Mouse (Mus musculus): ENCODE results near the gene Itpr1. TPM values are rescaled to one million over a fixed set of nuclear protein-coding genes. Genes with fewer than 3 reads are reported as not detected.
A peak's percentile ranks its signal among the peaks of the same experiment; 100 is the strongest.

The Itpr1 gene
- polyA plus RNA-seq, 1 experiment from 2014 or later, result 16.6 TPM

DNA sequence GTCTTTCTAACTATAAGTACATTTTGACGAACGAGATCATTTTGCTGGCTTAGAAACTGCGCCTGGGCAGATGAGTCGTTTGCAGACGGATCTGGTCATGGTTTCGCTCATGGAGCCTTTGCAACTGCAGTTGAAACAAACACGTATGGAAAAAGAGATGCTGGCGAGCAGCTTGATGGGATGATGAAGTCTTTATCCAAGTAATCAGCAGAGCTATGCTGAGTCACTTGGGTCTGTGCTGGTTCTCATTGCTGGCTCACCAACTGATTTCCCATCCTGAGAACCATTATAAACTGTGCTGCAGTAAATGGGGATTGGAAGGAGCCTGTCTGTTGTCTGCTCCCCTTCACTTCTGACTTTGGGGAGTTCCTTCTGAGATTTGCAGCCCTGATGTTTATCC is 31.7 kb downstream of the Itpr1 start:
- WGBS, result 76% methylated on average over 8 of the region's 8 CpGs
- Histone ChIP-seq H3K4me2 (ENCODE audit: low read length) (no peak overlapping the region), H3K36me3 (ENCODE audit: control insufficient read depth, insufficient read depth, low read length) (peaks cover 20% of the 10 kb centered on the region), H3K4me1 (ENCODE audit: control insufficient read depth in 2 of 2, insufficient read depth in 2 of 2, low read length in 2 of 2) (peaks cover 8 to 35% of the 10 kb centered on the region in 2 experiments), H3K9me3 (ENCODE audit: control insufficient read depth, low read length) (no peaks in the 10 kb centered on the region), H3K27me3 (ENCODE audit: control insufficient read depth, insufficient read depth, low read length) (no peaks in the 10 kb centered on the region), H3K9ac (ENCODE audit: low read length) (no peak overlapping the region), H3K4me3 (ENCODE audit: control insufficient read depth in 1 of 2, insufficient read depth in 1 of 2, low read depth in 1 of 2, low read length in 2 of 2) (no peak overlapping the region), H3K27ac (replicated peaks in 1 of 2; ENCODE audit: control insufficient read depth in 1 of 2, insufficient read depth in 1 of 2, low read depth in 2 of 2, low read length in 2 of 2) (no peak overlapping the region)
- no peak for ATAC-seq (ENCODE audit: insufficient number of reproducible peaks, insufficient read depth, low FRiP score, low read depth)

DNA sequence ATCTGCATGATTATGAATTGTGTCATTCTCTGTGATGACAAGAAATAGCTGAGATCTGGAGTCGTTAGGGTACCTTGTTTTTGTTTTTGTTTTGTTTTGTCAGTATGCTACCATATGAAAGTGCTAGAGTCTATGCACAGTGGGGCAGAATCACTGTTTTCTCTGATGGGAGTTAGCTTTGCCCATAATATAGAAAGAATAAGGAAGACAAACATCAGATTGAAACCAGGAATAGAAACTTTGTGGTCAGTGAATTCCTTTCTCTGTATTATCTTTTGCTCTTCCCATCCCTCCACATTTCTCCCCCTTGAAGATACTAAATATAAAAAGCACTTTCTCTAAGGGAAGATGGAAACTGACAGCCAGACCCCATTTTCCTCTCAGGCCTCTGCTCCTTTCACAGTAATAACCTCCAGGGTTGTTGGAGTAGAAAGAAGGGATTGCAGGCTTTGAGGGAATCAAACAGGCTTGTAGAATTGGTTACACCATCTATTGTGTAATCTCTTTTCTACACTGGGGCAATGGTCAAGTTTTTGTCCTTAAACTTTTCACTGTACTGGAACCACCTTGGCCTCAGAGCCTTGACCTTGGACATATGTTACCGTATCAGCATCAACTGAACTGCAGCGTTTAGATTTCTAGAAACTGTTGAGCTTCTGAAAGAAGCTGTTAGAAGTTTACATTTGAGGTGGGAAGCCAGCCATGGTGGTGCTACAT is 33.6 kb downstream of the Itpr1 start:
- WGBS, result 73% methylated on average over 3 of the region's 3 CpGs

DNA sequence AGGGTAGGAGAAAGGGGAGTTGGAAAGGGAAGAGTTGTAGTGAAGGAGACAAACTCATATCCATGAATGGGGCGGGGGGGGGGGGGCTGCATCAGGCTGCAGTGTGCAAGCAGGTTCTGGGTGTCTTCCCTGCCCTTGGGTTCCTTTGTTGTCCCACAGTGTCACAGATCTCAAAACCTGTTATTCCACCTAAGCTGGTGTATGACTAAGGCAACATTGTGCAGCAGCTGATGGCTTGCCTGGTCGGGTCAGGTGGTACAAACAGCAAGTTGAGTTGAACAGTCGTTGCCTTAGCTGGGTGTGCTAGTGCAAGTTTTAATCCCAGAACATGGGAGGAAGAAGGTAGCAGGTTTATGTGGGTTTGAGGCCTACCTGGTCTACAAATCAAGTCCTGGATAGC is 34.3 kb downstream of the Itpr1 start:
- Histone ChIP-seq H3K36me3 (ENCODE audit: control insufficient read depth, insufficient read depth, low read length) (peaks cover 5% of the 10 kb centered on the region), H3K4me2 (ENCODE audit: low read length) (no peak overlapping the region), H3K27me3 (ENCODE audit: control insufficient read depth, insufficient read depth, low read length) (no peaks in the 10 kb centered on the region), H3K9ac (ENCODE audit: low read length) (no peak overlapping the region), H3K4me1 (ENCODE audit: control insufficient read depth in 2 of 2, insufficient read depth in 2 of 2, low read length in 2 of 2) (peaks cover 8 to 42% of the 10 kb centered on the region in 2 experiments), H3K27ac (replicated peaks in 1 of 2; ENCODE audit: control insufficient read depth in 1 of 2, insufficient read depth in 1 of 2, low read depth in 2 of 2, low read length in 2 of 2) (no peak overlapping the region), H3K9me3 (ENCODE audit: control insufficient read depth, low read length) (no peaks in the 10 kb centered on the region), H3K4me3 (ENCODE audit: control insufficient read depth in 1 of 2, insufficient read depth in 1 of 2, low read depth in 1 of 2, low read length in 2 of 2) (no peak overlapping the region)
- no peak for ATAC-seq (ENCODE audit: insufficient number of reproducible peaks, insufficient read depth, low FRiP score, low read depth)
- 75% methylated on average over 3 of the region's 3 CpGs for WGBS

More for the DNA sequence above, 33.6 kb downstream of the Itpr1 start:
- Histone ChIP-seq H3K9ac (ENCODE audit: low read length) (no peak overlapping the region), H3K36me3 (ENCODE audit: control insufficient read depth, insufficient read depth, low read length) (peaks cover 11% of the 10 kb centered on the region), H3K4me1 (ENCODE audit: control insufficient read depth in 2 of 2, insufficient read depth in 2 of 2, low read length in 2 of 2) (peaks cover 8 to 40% of the 10 kb centered on the region in 2 experiments), H3K9me3 (ENCODE audit: control insufficient read depth, low read length) (no peaks in the 10 kb centered on the region), H3K4me3 (ENCODE audit: control insufficient read depth in 1 of 2, insufficient read depth in 1 of 2, low read depth in 1 of 2, low read length in 2 of 2) (no peak overlapping the region), H3K27me3 (ENCODE audit: control insufficient read depth, insufficient read depth, low read length) (no peaks in the 10 kb centered on the region), H3K27ac (replicated peaks in 1 of 2; ENCODE audit: control insufficient read depth in 1 of 2, insufficient read depth in 1 of 2, low read depth in 2 of 2, low read length in 2 of 2) (no peak overlapping the region), H3K4me2 (ENCODE audit: low read length) (no peak overlapping the region)
- ATAC-seq (ENCODE audit: insufficient number of reproducible peaks, insufficient read depth, low FRiP score, low read depth), result no peak

DNA sequence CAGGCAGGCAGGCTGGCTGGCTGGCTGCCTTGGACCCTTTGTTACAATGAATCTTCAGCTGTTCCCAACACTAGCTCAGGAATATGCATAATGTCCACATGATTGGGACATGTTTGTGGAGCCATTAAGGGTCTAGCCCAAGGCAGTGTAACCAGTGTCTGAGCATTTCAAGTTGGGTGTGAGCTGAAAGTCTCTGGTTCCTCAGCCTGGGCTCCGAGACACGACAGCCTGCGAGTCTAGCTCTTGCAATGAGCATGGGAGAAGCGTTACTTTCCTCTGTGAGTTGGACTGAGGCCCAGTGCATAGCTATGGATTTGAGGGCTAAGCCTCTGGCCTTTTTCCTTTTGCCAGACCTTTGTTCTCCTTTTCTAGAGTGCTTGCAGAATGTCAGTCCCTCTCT is 35.6 kb downstream of the Itpr1 start:
- Histone ChIP-seq H3K9ac (ENCODE audit: low read length) (peak overlapping the region; percentile 28; the same call in 1 of the 2 replicates), H3K27me3 (ENCODE audit: control insufficient read depth, insufficient read depth, low read length) (no peaks in the 10 kb centered on the region), H3K9me3 (ENCODE audit: control insufficient read depth, low read length) (no peaks in the 10 kb centered on the region), H3K4me1 (ENCODE audit: control insufficient read depth in 2 of 2, insufficient read depth in 2 of 2, low read length in 2 of 2) (peaks cover 8 to 47% of the 10 kb centered on the region in 2 experiments), H3K27ac (replicated peaks in 1 of 2; ENCODE audit: control insufficient read depth in 1 of 2, insufficient read depth in 1 of 2, low read depth in 2 of 2, low read length in 2 of 2) (peak overlapping the region; percentile 68 to 71), H3K4me3 (ENCODE audit: control insufficient read depth in 1 of 2, insufficient read depth in 1 of 2, low read depth in 1 of 2, low read length in 2 of 2) (no peak overlapping the region), H3K36me3 (ENCODE audit: control insufficient read depth, insufficient read depth, low read length) (no peaks in the 10 kb centered on the region), H3K4me2 (ENCODE audit: low read length) (no peak overlapping the region; the same call in 1 of the 2 replicates)
- 19% methylated on average over 4 of the region's 4 CpGs for WGBS
- ATAC-seq (ENCODE audit: insufficient number of reproducible peaks, insufficient read depth, low FRiP score, low read depth), result no peak

DNA sequence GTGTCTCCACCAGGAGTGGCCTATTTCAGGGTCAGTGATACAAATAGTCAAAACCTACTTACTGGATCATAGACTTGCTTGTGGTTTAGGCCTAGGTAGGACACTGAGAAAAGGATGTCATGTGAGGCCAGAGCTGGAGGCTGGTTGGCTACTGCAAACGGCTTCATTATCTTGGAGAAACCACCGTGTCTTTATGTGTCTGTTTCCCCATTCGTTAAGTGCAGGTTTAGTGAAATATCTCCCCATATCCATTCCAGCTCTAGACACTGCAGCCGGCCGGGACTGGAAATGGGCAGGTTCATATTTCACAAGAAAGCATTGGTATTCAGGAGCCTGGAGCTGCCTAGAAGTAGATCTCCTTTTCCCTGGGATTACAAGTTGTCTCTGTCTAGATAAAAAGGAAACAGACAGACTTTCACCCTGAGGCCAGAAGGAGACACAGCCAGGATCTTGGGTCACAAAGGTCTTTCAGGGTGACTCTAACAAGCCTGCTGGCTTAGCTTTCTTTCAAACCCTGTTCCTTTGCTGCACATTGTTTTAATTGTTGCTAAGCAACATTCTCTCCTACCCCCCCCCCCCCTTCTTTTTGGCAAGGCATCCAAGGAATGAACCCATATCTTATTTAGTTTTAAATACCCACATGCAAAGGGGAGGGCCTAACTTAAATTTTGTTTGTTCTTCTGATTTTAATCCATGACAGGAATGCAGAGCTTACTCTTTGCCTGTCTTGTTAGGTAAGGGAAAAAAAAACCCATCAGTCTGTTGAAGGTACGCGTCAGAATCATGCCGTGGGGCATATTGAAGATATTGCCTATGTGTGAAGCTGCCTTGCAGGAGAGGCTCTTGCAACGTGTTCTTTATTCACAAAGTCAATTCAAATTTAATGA is 36.4 kb downstream of the Itpr1 start:
- Histone ChIP-seq H3K27ac (replicated peaks in 1 of 2; ENCODE audit: control insufficient read depth in 1 of 2, insufficient read depth in 1 of 2, low read depth in 2 of 2, low read length in 2 of 2) (peak overlapping the region; percentile 68 to 71), H3K4me1 (ENCODE audit: control insufficient read depth in 2 of 2, insufficient read depth in 2 of 2, low read length in 2 of 2) (peaks cover 12 to 51% of the 10 kb centered on the region in 2 experiments), H3K9me3 (ENCODE audit: control insufficient read depth, low read length) (no peaks in the 10 kb centered on the region), H3K4me3 (ENCODE audit: control insufficient read depth in 1 of 2, insufficient read depth in 1 of 2, low read depth in 1 of 2, low read length in 2 of 2) (no peak overlapping the region), H3K9ac (ENCODE audit: low read length) (no peak overlapping the region), H3K27me3 (ENCODE audit: control insufficient read depth, insufficient read depth, low read length) (no peaks in the 10 kb centered on the region), H3K36me3 (ENCODE audit: control insufficient read depth, insufficient read depth, low read length) (no peaks in the 10 kb centered on the region), H3K4me2 (ENCODE audit: low read length) (no peak overlapping the region; the same call in 1 of the 2 replicates)
- ATAC-seq (ENCODE audit: insufficient number of reproducible peaks, insufficient read depth, low FRiP score, low read depth), result no peak
- WGBS, result 36% methylated on average over 9 of the region's 9 CpGs

DNA sequence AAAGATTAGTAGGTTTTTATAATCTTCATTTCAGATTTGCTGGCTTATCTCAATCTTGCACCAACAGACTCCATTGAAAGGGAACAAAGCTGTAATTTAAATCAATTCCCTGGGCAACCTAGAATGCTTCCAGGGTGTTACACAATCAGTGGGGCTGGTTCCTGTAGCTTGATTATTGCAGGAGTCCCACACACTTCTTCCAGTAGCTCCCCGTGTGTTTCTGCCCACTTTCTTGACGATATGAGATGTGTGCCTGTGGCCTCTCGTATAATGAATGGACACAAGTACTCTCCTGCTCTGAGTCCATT is 37.0 kb downstream of the Itpr1 start:
- Histone ChIP-seq H3K36me3 (ENCODE audit: control insufficient read depth, insufficient read depth, low read length) (no peaks in the 10 kb centered on the region), H3K4me1 (ENCODE audit: control insufficient read depth in 2 of 2, insufficient read depth in 2 of 2, low read length in 2 of 2) (peaks cover 16 to 57% of the 10 kb centered on the region in 2 experiments), H3K27me3 (ENCODE audit: control insufficient read depth, insufficient read depth, low read length) (no peaks in the 10 kb centered on the region), H3K9me3 (ENCODE audit: control insufficient read depth, low read length) (no peaks in the 10 kb centered on the region), H3K4me2 (ENCODE audit: low read length) (no peak overlapping the region), H3K9ac (ENCODE audit: low read length) (no peak overlapping the region), H3K27ac (replicated peaks in 1 of 2; ENCODE audit: control insufficient read depth in 1 of 2, insufficient read depth in 1 of 2, low read depth in 2 of 2, low read length in 2 of 2) (no peak overlapping the region; a peak in 2 of 4 replicates), H3K4me3 (ENCODE audit: control insufficient read depth in 1 of 2, insufficient read depth in 1 of 2, low read depth in 1 of 2, low read length in 2 of 2) (no peak overlapping the region)
- no peak for ATAC-seq (ENCODE audit: insufficient number of reproducible peaks, insufficient read depth, low FRiP score, low read depth)
- 68% methylated on average over 3 of the region's 3 CpGs for WGBS

DNA sequence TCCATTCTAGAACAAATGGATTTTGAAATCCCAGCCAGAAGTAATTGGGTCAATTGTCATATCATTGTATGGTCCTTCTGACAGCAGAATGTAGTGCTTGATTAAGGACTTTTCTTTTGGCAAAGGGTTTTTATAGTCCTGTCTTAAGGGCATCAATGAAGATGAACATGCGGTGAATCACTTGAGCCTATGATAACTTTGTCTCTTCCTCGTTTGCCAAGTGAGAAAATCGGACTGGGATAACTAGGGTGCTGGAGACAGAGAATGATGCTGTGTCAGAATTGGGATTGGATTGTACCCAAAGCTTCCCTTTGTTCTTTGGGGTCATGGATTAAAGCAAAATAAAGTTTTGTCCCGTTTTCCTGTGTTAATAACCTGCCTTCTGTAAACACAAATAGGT is 37.5 kb downstream of the Itpr1 start:
- Histone ChIP-seq H3K4me3 (ENCODE audit: control insufficient read depth in 1 of 2, insufficient read depth in 1 of 2, low read depth in 1 of 2, low read length in 2 of 2) (no peak overlapping the region), H3K36me3 (ENCODE audit: control insufficient read depth, insufficient read depth, low read length) (no peaks in the 10 kb centered on the region), H3K27me3 (ENCODE audit: control insufficient read depth, insufficient read depth, low read length) (no peaks in the 10 kb centered on the region), H3K9me3 (ENCODE audit: control insufficient read depth, low read length) (no peaks in the 10 kb centered on the region), H3K4me1 (ENCODE audit: control insufficient read depth in 2 of 2, insufficient read depth in 2 of 2, low read length in 2 of 2) (peaks cover 16 to 59% of the 10 kb centered on the region in 2 experiments), H3K4me2 (ENCODE audit: low read length) (no peak overlapping the region), H3K9ac (ENCODE audit: low read length) (no peak overlapping the region), H3K27ac (replicated peaks in 1 of 2; ENCODE audit: control insufficient read depth in 1 of 2, insufficient read depth in 1 of 2, low read depth in 2 of 2, low read length in 2 of 2) (no peak overlapping the region)
- 82% methylated on average over 4 of the region's 4 CpGs for WGBS
- ATAC-seq (ENCODE audit: insufficient number of reproducible peaks, insufficient read depth, low FRiP score, low read depth), result no peak

Measured in heart, embryonic 14.5 days (tissue).